Mouse (Mus musculus): Measurements from ENCODE around the gene Efna1. TPM values are rescaled to one million over a fixed set of nuclear protein-coding genes. Genes with fewer than 3 reads are reported as not detected.

Efna1 gene
- polyA plus RNA-seq, 1 experiment from 2014 or later: 97.1 TPM

DNA sequence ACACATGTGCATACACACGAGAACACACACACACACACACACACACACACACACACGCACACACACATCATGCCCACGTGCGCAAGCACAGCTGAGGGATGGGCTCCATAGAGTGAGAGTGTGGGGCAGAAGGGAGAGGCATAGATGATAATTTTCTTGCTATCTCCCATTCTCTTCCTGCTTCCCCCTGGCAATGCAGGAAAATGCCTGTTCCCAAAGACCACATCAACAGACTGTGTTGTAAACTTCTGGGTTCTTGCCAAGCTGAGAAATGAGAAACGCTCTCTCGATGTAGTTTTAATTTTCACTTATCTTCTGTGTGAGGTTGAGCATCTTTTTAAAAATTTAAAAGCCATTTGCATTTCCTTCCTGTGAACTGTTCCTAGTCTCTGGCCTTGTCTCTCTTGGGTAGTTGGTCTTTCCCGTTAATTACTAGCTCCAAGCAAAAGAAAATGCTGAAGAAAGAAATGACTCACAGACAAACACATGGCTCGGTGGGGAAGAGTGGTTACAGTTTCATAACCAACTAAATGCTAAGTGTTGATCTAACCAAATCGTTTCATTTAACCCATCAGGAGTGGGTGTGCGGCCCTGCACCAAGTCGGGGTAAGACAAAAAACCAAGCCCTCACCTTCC is 15.9 kb upstream of the Efna1 start:
- ATAC-seq (peak; percentile 17), DNase-seq (ENCODE audit: low read depth, low spot score) (no peak)
- H3K27me3 ChIP-seq: no peaks in the 10 kb centered on the region
- ChIA-PET CTCF (interaction anchor here (1.4 to 7.5 kb wide), 7 partner anchors 9 to 51 kb away, joined by 3 to 66 read pairs (median 7); partner anchors contain the start of genes Krtcap2 and Trim46), POLR2A (interaction anchor here (0.8 to 1.4 kb wide), 2 partner anchors 8 to 25 kb away, joined by 4 to 5 read pairs; no protein-coding TSS in a partner anchor)
- TF ChIP-seq CTCF (IDR thresholded peaks at IDR 0.05): no peak
- in situ Hi-C loops (cut with MboI; ENCODE audit: low pct_unique_long_range_greater_than_20kb): no loop called here

DNA sequence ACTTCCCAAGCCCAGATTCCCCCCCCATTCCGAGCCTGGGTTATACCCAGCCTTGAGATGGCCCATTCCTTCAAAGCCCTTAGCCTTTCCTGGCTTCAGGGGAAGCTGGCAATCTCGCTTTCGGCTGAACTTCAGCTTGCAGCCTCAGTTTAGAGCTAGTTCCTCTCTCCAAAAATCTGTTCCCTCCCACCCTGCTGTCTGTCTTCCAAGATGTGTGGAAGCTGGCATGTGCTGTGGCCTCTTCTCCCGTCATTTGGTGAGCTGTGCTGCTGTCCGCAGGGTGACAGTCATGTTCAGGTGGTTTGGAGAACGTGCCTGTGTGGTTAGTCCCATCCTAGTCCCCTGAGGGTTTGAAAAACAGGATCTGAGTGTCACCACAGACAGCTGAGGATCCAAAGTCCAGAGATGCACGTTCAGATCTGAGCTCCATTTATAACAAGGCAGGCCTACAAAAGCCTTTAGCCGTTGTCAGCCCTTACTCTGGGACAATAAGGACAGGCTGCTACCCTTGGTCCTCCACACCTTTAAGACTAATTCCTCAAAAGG is 14.8 kb upstream of the Efna1 start:
- TF ChIP-seq CTCF (IDR thresholded peaks at IDR 0.05): no peak
- ATAC-seq: no peak
- no peak for DNase-seq (ENCODE audit: low read depth, low spot score)
- in situ Hi-C loops (cut with MboI; ENCODE audit: low pct_unique_long_range_greater_than_20kb): no loop called here
- CTCF ChIA-PET: interaction anchor here (1.1 to 7.5 kb wide), 4 partner anchors 9 to 45 kb away, joined by 3 to 66 read pairs (median 9); no protein-coding TSS in a partner anchor
- no peaks in the 10 kb centered on the region for H3K27me3 ChIP-seq
- POLR2A ChIA-PET: interaction anchor here (0.8 to 1.2 kb wide), 3 partner anchors 7 to 26 kb away, joined by 3 to 5 read pairs (median 4); no protein-coding TSS in a partner anchor

DNA sequence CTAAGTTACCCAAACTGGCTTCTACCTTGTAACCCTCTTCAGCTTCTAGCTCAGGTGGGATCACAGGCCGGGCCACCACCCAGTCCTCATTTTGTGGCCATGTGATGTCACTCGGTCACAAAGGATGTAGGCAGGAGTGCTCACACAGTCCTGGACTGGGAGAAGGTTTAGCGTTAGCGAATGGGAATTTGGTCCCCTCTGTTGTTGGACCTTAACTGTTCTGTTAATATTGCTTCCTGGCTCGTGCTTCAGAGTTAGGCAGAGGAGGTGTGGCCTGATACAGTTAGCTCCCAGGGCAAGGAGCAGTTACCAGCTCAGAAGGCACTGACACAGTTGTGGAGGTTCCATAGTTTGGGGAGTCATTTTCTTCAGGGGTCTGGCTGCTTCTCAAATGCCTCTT is 13.3 kb upstream of the Efna1 start:
- POLR2A ChIA-PET: no interaction called here
- ATAC-seq (no peak), DNase-seq (ENCODE audit: low read depth, low spot score) (no peak)
- TF ChIP-seq CTCF (IDR thresholded peaks at IDR 0.05): no peak
- in situ Hi-C loops (cut with MboI; ENCODE audit: low pct_unique_long_range_greater_than_20kb): no loop called here
- CTCF ChIA-PET: interaction anchor here (1.0 to 2.3 kb wide), 3 partner anchors 11 to 14 kb away, joined by 4 to 20 read pairs (median 5); partner anchors contain the start of gene Efna1
- no peaks in the 10 kb centered on the region for H3K27me3 ChIP-seq

DNA sequence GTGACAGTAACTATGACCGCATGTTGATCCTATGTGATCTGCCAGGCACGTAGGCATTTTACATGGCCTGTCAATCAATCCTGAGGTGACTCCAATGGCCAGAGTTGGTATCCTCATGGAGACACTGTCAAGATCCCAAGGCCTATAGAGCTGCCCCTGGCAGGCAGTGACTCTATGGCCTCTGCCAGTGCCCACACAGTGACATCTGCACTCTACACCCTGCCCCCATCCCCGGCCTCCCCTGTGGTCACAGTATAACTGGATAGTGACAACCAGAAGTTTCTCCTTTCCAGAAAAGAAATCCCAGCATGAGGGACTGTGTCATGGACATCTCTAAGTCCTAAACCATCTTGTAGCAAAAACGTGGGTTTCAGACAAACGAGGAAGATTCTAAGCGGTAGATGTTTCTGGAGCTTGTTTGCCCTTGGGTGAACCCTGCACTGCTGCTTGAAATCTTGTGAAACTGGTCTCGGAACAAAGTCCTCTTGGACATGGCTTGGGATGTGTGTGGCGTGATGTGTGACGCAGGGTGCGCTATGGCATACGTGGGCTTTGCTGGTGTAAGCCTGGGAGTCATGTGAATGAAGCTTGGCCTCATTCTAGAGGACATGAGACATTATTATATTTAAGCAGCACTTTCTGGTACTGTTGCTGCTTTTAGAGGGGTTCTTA is 12.4 kb upstream of the Efna1 start:
- ChIA-PET CTCF (interaction anchor here (1.0 to 2.3 kb wide), 3 partner anchors 11 to 15 kb away, joined by 4 to 20 read pairs (median 5); partner anchors contain the start of gene Efna1), POLR2A (interaction anchor here (1.7 kb wide), 1 partner anchor 10 kb away, joined by 5 read pairs; no protein-coding TSS in a partner anchor)
- DNase-seq (ENCODE audit: low read depth, low spot score): no peak
- no peak for TF ChIP-seq CTCF (IDR thresholded peaks at IDR 0.05)
- in situ Hi-C loops (cut with MboI; ENCODE audit: low pct_unique_long_range_greater_than_20kb): no loop called here
- no peaks in the 10 kb centered on the region for H3K27me3 ChIP-seq
- no peak for ATAC-seq

DNA sequence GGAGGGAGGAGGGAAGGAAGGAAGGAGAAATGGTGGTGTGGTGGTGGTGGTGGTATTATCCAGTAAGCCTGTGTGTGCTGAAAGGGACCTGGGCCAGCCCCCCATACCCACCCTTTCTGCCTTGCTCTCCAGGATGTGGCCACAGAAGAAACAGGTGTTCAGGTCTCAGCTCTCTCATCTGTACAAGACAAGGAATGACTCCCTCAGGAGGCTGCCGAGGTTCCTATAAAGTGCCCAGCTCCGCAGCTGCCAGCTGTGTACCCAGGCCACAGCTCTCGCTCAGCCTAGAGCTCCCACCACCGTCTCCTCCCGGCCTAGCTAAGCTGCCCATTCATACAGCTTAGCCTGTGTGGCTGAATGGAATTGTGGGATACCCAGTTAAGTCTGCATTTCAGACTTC is 11.4 kb upstream of the Efna1 start:
- ATAC-seq: no peak

DNA sequence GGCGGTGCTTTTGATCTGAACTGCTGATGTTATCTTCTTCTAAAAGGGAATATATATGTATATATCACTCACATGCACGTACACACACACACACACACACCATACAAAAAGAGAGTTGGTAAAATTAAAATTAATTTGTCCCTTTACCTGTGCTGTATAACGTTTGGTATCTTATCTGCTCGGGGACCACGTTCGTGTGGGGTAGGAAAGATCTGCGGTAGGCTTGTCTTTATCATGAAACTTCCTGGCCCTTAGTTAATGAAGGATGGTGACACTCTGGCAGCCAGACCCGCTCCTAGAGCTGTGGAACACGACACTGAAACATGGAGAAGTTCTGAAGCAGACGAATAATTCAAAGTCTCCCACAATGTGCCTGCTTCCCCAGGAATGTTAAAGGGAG is 10.9 kb upstream of the Efna1 start:
- no peaks in the 10 kb centered on the region for H3K27me3 ChIP-seq
- no peak for DNase-seq (ENCODE audit: low read depth, low spot score)

More for the DNA sequence above, 11.4 kb upstream of the Efna1 start:
- ChIA-PET CTCF (interaction anchor here (2.3 kb wide), 1 partner anchor 10 kb away, joined by 20 read pairs; the partner anchor contains the start of gene Efna1), POLR2A (interaction anchor here (1.7 kb wide), 1 partner anchor 11 kb away, joined by 5 read pairs; no protein-coding TSS in a partner anchor)
- no peak for TF ChIP-seq CTCF (IDR thresholded peaks at IDR 0.05)
- no peaks in the 10 kb centered on the region for H3K27me3 ChIP-seq
- in situ Hi-C loops (cut with MboI; ENCODE audit: low pct_unique_long_range_greater_than_20kb): no loop called here
- DNase-seq (ENCODE audit: low read depth, low spot score): no peak

DNA sequence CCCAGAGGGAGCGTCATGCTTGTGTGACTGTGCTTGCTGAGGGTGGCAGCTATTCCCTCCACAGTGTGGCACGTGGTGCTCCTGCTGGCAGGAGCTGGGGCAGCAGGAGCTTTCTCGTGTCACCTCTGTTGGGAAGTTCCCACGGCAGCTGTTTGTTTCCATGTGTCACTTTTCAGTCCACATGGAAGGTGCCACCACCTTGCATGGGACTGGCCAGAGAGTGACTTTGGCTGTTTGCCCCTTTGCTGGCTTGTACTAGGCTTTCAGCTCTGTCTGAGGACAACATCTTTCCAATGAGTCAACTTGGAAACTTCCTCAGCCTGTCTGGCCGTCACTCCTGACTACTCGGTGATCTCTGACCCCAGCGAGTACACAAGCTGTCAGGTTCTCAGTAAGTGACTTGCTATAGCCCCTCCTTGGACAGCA is 7.6 kb upstream of the Efna1 start:
- POLR2A ChIA-PET: interaction anchor here (0.5 to 4.6 kb wide), 4 partner anchors 8 to 42 kb away, joined by 3 to 31 read pairs (median 4); no protein-coding TSS in a partner anchor
- no peaks in the 10 kb centered on the region for H3K27me3 ChIP-seq
- no peak for TF ChIP-seq CTCF (IDR thresholded peaks at IDR 0.05)
- DNase-seq (ENCODE audit: low read depth, low spot score): no peak
- in situ Hi-C loops (cut with MboI; ENCODE audit: low pct_unique_long_range_greater_than_20kb): no loop called here
- no peak for ATAC-seq
- CTCF ChIA-PET: interaction anchor here (0.7 to 5.9 kb wide), 8 partner anchors 10 to 108 kb away, joined by 3 to 66 read pairs (median 6); partner anchors contain the start of genes Krtcap2 and Trim46

More for the DNA sequence above, 10.9 kb upstream of the Efna1 start:
- ATAC-seq: no peak
- no peak for TF ChIP-seq CTCF (IDR thresholded peaks at IDR 0.05)
- in situ Hi-C loops (cut with MboI; ENCODE audit: low pct_unique_long_range_greater_than_20kb): no loop called here
- ChIA-PET POLR2A (interaction anchor here (1.7 kb wide), 1 partner anchor 11 kb away, joined by 5 read pairs; no protein-coding TSS in a partner anchor), CTCF (interaction anchor here (2.3 kb wide), 1 partner anchor 10 kb away, joined by 20 read pairs; the partner anchor contains the start of gene Efna1)

DNA sequence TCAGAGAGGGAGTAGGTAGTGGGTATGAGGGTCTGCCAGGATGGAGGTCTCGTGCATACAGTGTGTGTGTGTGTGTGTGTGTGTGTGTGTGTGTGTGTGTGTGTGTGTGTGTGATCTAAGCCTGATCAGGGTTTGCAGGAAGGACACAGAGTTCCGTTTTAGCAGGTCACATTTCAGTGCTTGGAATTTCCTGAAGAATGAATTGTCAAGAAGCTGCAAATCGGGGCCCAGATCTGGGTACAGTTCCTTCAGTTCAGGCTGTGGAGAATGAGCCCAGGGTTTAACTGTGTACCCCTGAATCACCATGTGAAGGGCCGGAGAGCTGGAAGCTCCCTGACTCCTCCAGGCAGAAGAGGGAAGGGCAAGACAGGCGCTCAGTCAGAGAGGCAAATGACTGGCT is 6.3 kb upstream of the Efna1 start:
- CTCF ChIA-PET: interaction anchor here (1.2 to 5.9 kb wide), 10 partner anchors 9 to 109 kb away, joined by 3 to 66 read pairs (median 6); partner anchors contain the start of genes Krtcap2 and Trim46
- no peak for ATAC-seq
- POLR2A ChIA-PET: interaction anchor here (0.6 to 4.6 kb wide), 7 partner anchors 8 to 197 kb away, joined by 3 to 31 read pairs (median 4); partner anchors contain the start of gene Trim46
- TF ChIP-seq CTCF (IDR thresholded peaks at IDR 0.05): no peak
- DNase-seq (ENCODE audit: low read depth, low spot score): no peak
- H3K27me3 ChIP-seq: no peaks in the 10 kb centered on the region
- in situ Hi-C loops (cut with MboI; ENCODE audit: low pct_unique_long_range_greater_than_20kb): no loop called here

DNA sequence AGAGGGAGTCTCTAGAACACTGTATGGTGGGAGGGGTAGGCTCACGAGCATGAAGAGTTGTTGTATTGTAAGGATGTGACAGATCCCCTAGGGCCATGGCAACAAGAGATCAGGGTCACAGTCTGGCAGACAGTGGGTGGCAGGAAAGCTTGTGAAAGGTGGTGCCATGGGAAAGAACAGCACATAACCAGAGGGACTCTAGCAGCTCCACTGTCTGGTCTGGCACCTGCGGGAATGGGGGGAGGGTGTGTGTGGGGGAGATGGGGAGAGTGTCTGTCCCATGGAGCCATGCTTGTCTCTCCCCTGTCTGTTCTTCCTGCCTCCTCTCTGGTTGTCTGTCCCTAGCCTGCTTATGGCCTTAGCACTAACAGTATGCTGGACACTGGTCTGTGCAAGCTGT is 4.6 kb upstream of the Efna1 start:
- ChIA-PET POLR2A (interaction anchor here (1.6 kb wide), 1 partner anchor 37 kb away, joined by 5 read pairs; no protein-coding TSS in a partner anchor), CTCF (interaction anchor here (1.3 to 5.9 kb wide), 3 partner anchors 13 to 40 kb away, joined by 3 to 66 read pairs (median 33); partner anchors contain the start of genes Krtcap2 and Trim46)
- in situ Hi-C loops (cut with MboI; ENCODE audit: low pct_unique_long_range_greater_than_20kb): no loop called here
- H3K27me3 ChIP-seq: no peaks in the 10 kb centered on the region
- DNase-seq (ENCODE audit: low read depth, low spot score) (no peak), ATAC-seq (no peak)
- TF ChIP-seq CTCF (IDR thresholded peaks at IDR 0.05): no peak

DNA sequence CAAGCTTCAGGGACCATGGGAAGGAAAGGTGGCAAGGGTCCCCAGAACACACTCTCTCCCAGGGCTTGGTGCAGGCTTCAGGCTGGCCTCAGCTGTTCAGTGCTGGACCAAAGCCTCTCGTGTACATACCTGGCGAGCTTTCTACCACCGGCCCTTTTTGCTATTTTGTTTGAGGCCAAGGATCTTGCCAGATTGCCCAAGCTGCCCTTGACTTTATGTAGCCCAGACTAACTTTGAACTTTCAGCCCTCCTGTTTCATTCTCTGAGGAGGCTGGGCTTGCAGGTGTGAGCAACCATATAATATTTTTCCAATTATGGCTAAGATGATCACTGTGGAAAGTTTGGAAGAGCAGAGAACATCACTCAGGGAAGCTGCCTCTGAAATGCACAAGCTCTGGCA is 3.3 kb upstream of the Efna1 start:
- no peak for TF ChIP-seq CTCF (IDR thresholded peaks at IDR 0.05)
- ChIA-PET POLR2A (interaction anchor here (1.2 kb wide), 1 partner anchor 14 kb away, joined by 4 read pairs; the partner anchor contains the start of gene Slc50a1), CTCF (interaction anchor here (0.8 to 5.9 kb wide), 4 partner anchors 9 to 43 kb away, joined by 3 to 66 read pairs (median 12); no protein-coding TSS in a partner anchor)
- in situ Hi-C loops (cut with MboI; ENCODE audit: low pct_unique_long_range_greater_than_20kb): loop anchor here (5.0 kb wide), 1 partner anchor 37 kb away; the partner anchor contains the start of genes Krtcap2 and Trim46
- no peak for DNase-seq (ENCODE audit: low read depth, low spot score)
- H3K27me3 ChIP-seq: no peaks in the 10 kb centered on the region
- no peak for ATAC-seq
